Mouse (Mus musculus): ENCODE data around the gene Cdc37. TPM values are rescaled to one million over a fixed set of nuclear protein-coding genes. Genes with fewer than 3 reads are reported as not detected.
A peak's percentile ranks its signal among the peaks of the same experiment; 100 is the strongest.

The Cdc37 gene
- polyA plus RNA-seq, 1 experiment from 2014 or later, result 84.1 TPM

DNA sequence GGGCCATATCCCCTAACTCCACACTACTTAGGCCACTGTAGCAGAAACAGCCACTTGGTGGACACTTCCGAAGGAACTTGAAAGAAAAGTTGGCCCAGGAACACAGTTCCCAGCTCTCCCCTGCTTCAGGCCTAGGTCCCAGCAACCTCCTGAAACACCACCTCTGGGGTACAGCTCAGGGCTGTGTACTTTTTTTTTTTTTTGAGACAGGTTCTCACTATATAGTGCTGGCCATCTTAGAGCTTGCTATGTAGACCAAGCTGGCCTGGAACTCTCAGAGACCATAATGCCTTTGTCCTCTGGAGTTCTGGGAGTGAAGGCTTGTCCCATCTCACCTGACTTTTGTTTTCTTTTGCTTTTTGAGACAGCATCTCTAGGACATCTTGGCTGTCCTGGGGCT, 19.4 kb upstream of the Cdc37 start:
- Histone ChIP-seq H3K4me3 (ENCODE audit: low read depth, low read length) (no peak overlapping the region), H3K27me3 (ENCODE audit: insufficient read depth, low read length) (peaks cover 26% of the 10 kb centered on the region), H3K36me3 (replicated peaks; ENCODE audit: insufficient read depth, low read length) (no peaks in the 10 kb centered on the region), H3K4me2 (ENCODE audit: low read depth, low read length) (peak overlapping the region; percentile 65; the same call in 1 of the 2 replicates), H3K9ac (replicated peaks) (no peak overlapping the region), H3K27ac (ENCODE audit: low read depth) (peak overlapping the region; percentile 83; the same call in 1 of the 2 replicates), H3K9me3 (ENCODE audit: low read length) (no peaks in the 10 kb centered on the region), H3K4me1 (ENCODE audit: insufficient read depth) (peaks cover 35% of the 10 kb centered on the region)
- ATAC-seq (no peak; the same call in 1 of the 2 replicates), DNase-seq (no peak)
- TF ChIP-seq EP300 (IDR thresholded peaks at IDR 0.05; ENCODE audit: low read depth) (no peak), CTCF (IDR thresholded peaks at IDR 0.05; ENCODE audit: low read depth) (no peak)
- WGBS (ENCODE audit: insufficient replicate concordance), result 45% methylated on average over 1 of the region's 1 CpGs

DNA sequence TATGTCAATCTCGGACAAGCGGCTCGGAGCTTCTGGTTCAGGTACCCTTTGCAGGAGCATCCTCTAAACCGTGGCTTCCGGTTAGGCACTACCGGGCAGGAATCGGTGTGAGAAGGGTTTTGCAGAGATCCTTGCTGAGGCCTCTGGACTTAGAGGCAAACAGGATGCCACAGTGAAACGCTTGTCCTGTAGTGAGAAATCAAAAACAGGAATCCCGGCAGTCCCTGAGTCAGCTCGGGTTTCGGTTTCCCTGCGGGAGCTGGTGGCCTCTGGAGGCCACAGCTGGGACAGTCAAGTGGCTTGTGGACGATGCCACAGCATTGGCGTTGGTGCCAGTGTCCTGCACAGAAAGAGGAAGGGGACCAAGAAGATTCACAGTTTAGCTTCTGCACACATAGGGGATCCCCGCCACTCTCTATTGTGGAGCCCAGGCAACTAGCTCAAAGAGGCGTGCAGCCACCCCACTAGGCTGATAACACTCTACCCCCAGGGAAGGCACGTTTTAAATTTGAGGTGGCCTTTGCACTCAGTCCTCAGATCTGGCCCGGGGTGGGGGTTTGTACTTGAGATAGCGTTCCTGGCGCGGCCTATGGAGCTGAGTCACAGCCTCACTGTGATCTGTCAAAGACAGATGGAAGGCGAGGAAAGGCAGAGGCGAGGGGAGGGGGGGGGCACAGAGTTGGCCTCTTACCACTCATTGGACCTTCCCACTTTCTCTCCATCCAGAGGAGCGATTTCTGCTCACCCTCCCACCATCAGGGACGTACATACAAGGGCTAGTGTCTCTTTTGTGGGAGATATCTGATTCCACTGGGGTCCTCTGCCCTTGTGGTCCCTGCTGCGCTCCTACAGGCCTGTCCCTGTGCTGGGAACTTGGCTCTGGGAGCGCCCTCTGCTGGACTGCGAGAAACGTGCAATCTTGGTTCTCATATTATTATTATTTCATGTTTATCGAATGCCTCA, 18.7 kb upstream of the Cdc37 start:
- no peaks in the 10 kb centered on the region for H3K9me3 ChIP-seq (ENCODE audit: low read length)
- peak; percentile 95 for TF ChIP-seq CTCF (IDR thresholded peaks at IDR 0.05; ENCODE audit: low read depth)
- TF ChIP-seq EP300 (IDR thresholded peaks at IDR 0.05; ENCODE audit: low read depth), result no peak
- peak overlapping the region; percentile 58 for H3K9ac ChIP-seq (replicated peaks)
- peak overlapping the region; percentile 65 for H3K4me2 ChIP-seq (ENCODE audit: low read depth, low read length)
- WGBS (ENCODE audit: insufficient replicate concordance), result 5% methylated on average over 30 of the region's 30 CpGs
- peak; percentile 75 for ATAC-seq
- H3K36me3 ChIP-seq (replicated peaks; ENCODE audit: insufficient read depth, low read length), result no peaks in the 10 kb centered on the region
- peak overlapping the region; percentile 83 for H3K27ac ChIP-seq (ENCODE audit: low read depth)
- H3K4me3 ChIP-seq (ENCODE audit: low read depth, low read length), result peak overlapping the region; percentile 41
- peaks cover 38% of the 10 kb centered on the region for H3K4me1 ChIP-seq (ENCODE audit: insufficient read depth)
- peaks cover 33% of the 10 kb centered on the region for H3K27me3 ChIP-seq (ENCODE audit: insufficient read depth, low read length)
- peak; percentile 87 for DNase-seq

DNA sequence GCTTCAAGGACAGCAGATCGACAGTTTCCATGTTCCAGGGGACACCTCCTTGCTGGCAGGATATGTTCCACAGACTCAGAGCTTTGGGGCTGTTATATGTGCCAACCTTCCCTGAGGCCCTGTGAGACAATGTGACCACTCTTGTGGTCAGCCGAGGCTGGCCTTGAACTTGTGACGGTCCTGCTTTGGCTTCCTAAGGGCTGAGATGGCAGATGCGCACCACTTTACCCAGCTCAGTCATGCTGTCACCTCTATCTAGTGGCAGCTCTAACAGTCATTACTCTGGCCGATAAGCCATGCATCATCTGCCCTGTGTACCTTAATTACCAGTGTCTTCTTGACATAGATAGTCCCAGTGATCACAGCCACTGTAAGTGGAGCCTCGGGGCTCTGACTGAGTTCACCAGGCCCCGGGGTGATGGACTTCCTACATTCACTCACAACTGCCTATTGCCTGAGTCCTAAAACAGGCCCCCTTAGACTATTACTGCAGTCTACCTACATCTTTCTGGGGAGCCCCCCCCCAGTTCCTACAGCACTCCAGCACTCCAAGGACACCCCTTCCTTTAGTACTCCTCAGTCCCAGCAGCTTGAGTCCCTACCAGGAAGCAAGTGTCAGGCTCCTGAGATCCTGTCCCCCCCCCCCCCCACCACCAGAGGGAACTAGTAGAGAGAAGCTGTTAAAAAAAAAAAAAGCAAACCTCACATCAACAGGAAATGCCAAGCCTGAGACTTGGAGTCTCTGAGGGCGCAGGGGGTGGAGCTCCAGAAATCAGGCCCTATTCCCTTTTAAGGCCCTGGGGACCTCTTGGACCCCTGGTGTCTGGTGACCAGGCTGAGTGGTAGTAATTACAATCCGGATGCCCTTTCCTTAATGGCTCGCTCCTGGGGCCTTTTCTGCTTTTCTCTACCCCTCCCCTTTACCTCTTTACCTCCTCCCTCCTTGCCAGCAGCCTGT, 17.6 kb upstream of the Cdc37 start:
- Histone ChIP-seq H3K9ac (replicated peaks) (peak overlapping the region; percentile 58; the same call in 1 of the 2 replicates), H3K4me1 (ENCODE audit: insufficient read depth) (peaks cover 38% of the 10 kb centered on the region), H3K4me2 (ENCODE audit: low read depth, low read length) (peak overlapping the region; percentile 65), H3K27ac (ENCODE audit: low read depth) (peak overlapping the region; percentile 83), H3K27me3 (ENCODE audit: insufficient read depth, low read length) (peaks cover 37% of the 10 kb centered on the region), H3K4me3 (ENCODE audit: low read depth, low read length) (peak overlapping the region; percentile 41), H3K9me3 (ENCODE audit: low read length) (no peaks in the 10 kb centered on the region), H3K36me3 (replicated peaks; ENCODE audit: insufficient read depth, low read length) (no peaks in the 10 kb centered on the region)
- ATAC-seq (peak; percentile 7; the same call in 1 of the 2 replicates), DNase-seq (peak; percentile 44)
- TF ChIP-seq CTCF (IDR thresholded peaks at IDR 0.05; ENCODE audit: low read depth) (peak; percentile 18; the same call in 1 of the 2 replicates), EP300 (IDR thresholded peaks at IDR 0.05; ENCODE audit: low read depth) (peak; percentile 2; the same call in 1 of the 2 replicates)
- WGBS (ENCODE audit: insufficient replicate concordance), result 44% methylated on average over 10 of the region's 10 CpGs

DNA sequence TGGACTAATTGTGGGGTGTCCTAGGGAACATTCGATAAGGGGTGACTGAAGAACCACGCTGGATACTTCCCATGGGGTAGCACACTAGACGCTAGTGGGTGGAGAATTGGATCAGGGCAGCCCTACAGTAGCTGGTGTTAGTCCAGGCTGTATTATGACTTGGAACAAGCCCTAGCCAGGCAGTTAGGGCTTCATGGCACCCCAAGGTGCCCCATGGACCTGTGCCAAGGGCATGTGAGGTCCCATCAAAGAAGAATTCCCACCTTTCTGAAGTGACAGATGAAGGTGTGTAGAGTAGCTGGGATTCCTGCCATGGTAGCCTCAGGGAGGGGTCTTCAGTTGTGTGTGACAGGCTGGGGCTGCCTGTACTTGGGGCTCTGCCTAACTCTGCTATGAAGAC, 16.7 kb upstream of the Cdc37 start:
- peak overlapping the region; percentile 56 for H3K4me3 ChIP-seq (ENCODE audit: low read depth, low read length)
- no peaks in the 10 kb centered on the region for H3K36me3 ChIP-seq (replicated peaks; ENCODE audit: insufficient read depth, low read length)
- H3K4me1 ChIP-seq (ENCODE audit: insufficient read depth), result peaks cover 38% of the 10 kb centered on the region
- H3K27ac ChIP-seq (ENCODE audit: low read depth), result no peak overlapping the region
- TF ChIP-seq EP300 (IDR thresholded peaks at IDR 0.05; ENCODE audit: low read depth) (no peak), CTCF (IDR thresholded peaks at IDR 0.05; ENCODE audit: low read depth) (no peak)
- H3K27me3 ChIP-seq (ENCODE audit: insufficient read depth, low read length), result peaks cover 42% of the 10 kb centered on the region
- no peak for ATAC-seq
- no peaks in the 10 kb centered on the region for H3K9me3 ChIP-seq (ENCODE audit: low read length)
- no peak for DNase-seq
- 22% methylated on average over 3 of the region's 3 CpGs for WGBS (ENCODE audit: insufficient replicate concordance)
- peak overlapping the region; percentile 76 for H3K4me2 ChIP-seq (ENCODE audit: low read depth, low read length)
- no peak overlapping the region for H3K9ac ChIP-seq (replicated peaks)

DNA sequence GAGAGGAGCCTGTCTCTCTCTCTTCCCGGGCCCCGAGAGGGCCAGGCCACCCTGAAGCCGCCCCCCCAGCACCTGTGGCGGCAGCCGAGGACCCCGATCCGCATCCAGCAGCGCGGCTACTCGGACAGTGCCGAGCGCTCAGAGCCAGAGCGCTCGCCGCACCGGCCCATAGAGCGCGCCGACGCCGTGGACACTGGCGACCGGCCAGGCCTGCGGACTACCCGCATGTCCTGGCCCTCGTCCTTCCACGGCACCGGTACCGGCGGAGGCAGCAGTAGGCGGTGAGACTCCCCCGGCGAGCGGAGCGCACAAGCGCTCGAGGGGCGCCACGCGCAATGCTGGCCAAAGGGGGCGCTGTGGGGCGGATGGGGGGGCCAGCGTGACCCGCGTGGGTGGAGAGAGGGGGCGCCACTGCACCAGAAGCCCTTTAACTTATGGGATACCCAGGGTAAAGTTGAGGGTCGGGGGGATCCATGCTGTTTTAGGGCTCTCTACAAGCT, 16.2 kb upstream of the Cdc37 start:
- Histone ChIP-seq H3K4me1 (ENCODE audit: insufficient read depth) (peaks cover 41% of the 10 kb centered on the region), H3K36me3 (replicated peaks; ENCODE audit: insufficient read depth, low read length) (no peaks in the 10 kb centered on the region), H3K4me2 (ENCODE audit: low read depth, low read length) (peak overlapping the region; percentile 76), H3K4me3 (ENCODE audit: low read depth, low read length) (peak overlapping the region; percentile 56), H3K27me3 (ENCODE audit: insufficient read depth, low read length) (peaks cover 42% of the 10 kb centered on the region), H3K9me3 (ENCODE audit: low read length) (no peaks in the 10 kb centered on the region), H3K27ac (ENCODE audit: low read depth) (no peak overlapping the region), H3K9ac (replicated peaks) (peak overlapping the region; percentile 62)
- peak; percentile 63 for DNase-seq
- ATAC-seq, result no peak
- TF ChIP-seq EP300 (IDR thresholded peaks at IDR 0.05; ENCODE audit: low read depth) (no peak), CTCF (IDR thresholded peaks at IDR 0.05; ENCODE audit: low read depth) (peak; percentile 74)
- WGBS (ENCODE audit: insufficient replicate concordance), result 4% methylated on average over 46 of the region's 47 CpGs
